ENCODE assay signal across 19 mouse cellular contexts in genomic region chr11:11739054-11739453, GRCm38 (mm10). TPM values are rescaled to one million over a fixed set of nuclear protein-coding genes. Genes with fewer than 3 reads are reported as not detected.
DNase-seq lines count a peak whose midpoint lies in the region; ATAC-seq and TF ChIP-seq lines count a peak whose summit lies in the region.
"Had no signal": no experiment of that assay in that cellular context is flagged by ENCODE, and none has a peak within 500 bp of the region (broad histone marks: within the 10 kb centered on the region; RNA-seq: fewer than 3 reads in every experiment).

No protein-coding gene starts in this region.

- peaks cover 74% of the 10 kb centered on the region for H3K4me1 ChIP-seq in liver, embryonic 13.5 days (replicated peaks)
- peaks cover 21% of the 10 kb centered on the region for H3K4me1 ChIP-seq in liver, embryonic 11.5 days (replicated peaks; ENCODE audit: control insufficient read depth, insufficient read depth, low read length)
- peaks cover 36 to 47% of the 10 kb centered on the region in 2 experiments for H3K4me1 ChIP-seq in MEL (ENCODE audit: control insufficient read depth in 1 of 2, insufficient read depth in 2 of 2, low read length in 2 of 2)
- no peaks in the 10 kb centered on the region for H3K4me1 ChIP-seq in limb, embryonic 10.5 days
- H3K4me1 ChIP-seq: embryonic facial prominence, embryonic 12.5 days; forebrain, embryonic 15.5 days; heart, embryonic 12.5 days; hindbrain, embryonic 15.5 days had no signal

- H3K79me2 ChIP-seq in MEL (ENCODE audit: control insufficient read depth, insufficient read depth, low read length, poor library complexity), result peaks cover 19% of the 10 kb centered on the region; the same call in 1 of the 2 replicates

- ATAC-seq in liver, embryonic 13.5 days (ENCODE audit: low read depth), result no peak
- ATAC-seq in liver, embryonic 11.5 days (replicated peaks; ENCODE audit: low FRiP score), result no peak
- ATAC-seq: forebrain, embryonic 15.5 days had no signal

- intact Hi-C loops in left cerebral cortex, postnatal 25 days (cut with DNase I), result no loop called here

- no peak for DNase-seq in liver, embryonic 13.5 days
- DNase-seq in liver, embryonic 11.5 days (ENCODE audit: low spot score), result no peak
- peak; percentile 29 for DNase-seq in 416B (ENCODE audit: low read depth)
- no peak for DNase-seq in MEL (ENCODE audit: low read depth, low spot score)
- peak; percentile 60 for DNase-seq in thymus, postnatal 0 days (ENCODE audit: low spot score)
- DNase-seq in left cerebral cortex, postnatal 25 days (ENCODE audit: low spot score in 2 of 2), result no peak
- DNase-seq in retina, embryonic 14.5 days (ENCODE audit: low spot score), result no peak
- no peak for DNase-seq in limb, embryonic 10.5 days (ENCODE audit: low spot score)
- DNase-seq: adrenal gland, postnatal 10 days; cerebellum, adult 11-12 months; cerebellum, adult 9-10 months; cerebellum, postnatal 25 days; gastrocnemius, postnatal 10 days; heart, adult 2 months had no signal

- peaks cover 44% of the 10 kb centered on the region for H3K36me3 ChIP-seq in liver, embryonic 13.5 days
- no peaks in the 10 kb centered on the region for H3K36me3 ChIP-seq in liver, embryonic 11.5 days (ENCODE audit: control insufficient read depth, insufficient read depth, low read length)
- peaks cover 21 to 69% of the 10 kb centered on the region in 2 experiments for H3K36me3 ChIP-seq in MEL (ENCODE audit: control insufficient read depth in 1 of 2, insufficient read depth in 2 of 2, low read length in 2 of 2)
- no peaks in the 10 kb centered on the region for H3K36me3 ChIP-seq in limb, embryonic 10.5 days
- H3K36me3 ChIP-seq: embryonic facial prominence, embryonic 12.5 days; forebrain, embryonic 15.5 days; heart, embryonic 12.5 days; hindbrain, embryonic 15.5 days had no signal

- peak overlapping the region; percentile 60 for H3K27ac ChIP-seq in liver, embryonic 13.5 days
- H3K27ac ChIP-seq in liver, embryonic 11.5 days (ENCODE audit: low read depth, low read length), result no peak overlapping the region
- peak overlapping the region; percentile 14; the same call in 1 of the 2 replicates for H3K27ac ChIP-seq in MEL (ENCODE audit: control insufficient read depth, low read depth, low read length)
- no peak overlapping the region for H3K27ac ChIP-seq in limb, embryonic 10.5 days
- H3K27ac ChIP-seq: embryonic facial prominence, embryonic 12.5 days; forebrain, embryonic 15.5 days; heart, adult 2 months; hindbrain, embryonic 15.5 days had no signal

- no peak overlapping the region for H3K4me2 ChIP-seq in liver, embryonic 13.5 days
- no peak overlapping the region for H3K4me2 ChIP-seq in liver, embryonic 11.5 days
- H3K4me2 ChIP-seq: embryonic facial prominence, embryonic 12.5 days; forebrain, embryonic 15.5 days; heart, embryonic 12.5 days; hindbrain, embryonic 15.5 days had no signal

- TF ChIP-seq POLR2A in MEL (IDR thresholded peaks at IDR 0.05; ENCODE audit: control insufficient read depth in 1 of 2, insufficient read depth in 1 of 2, low read depth in 1 of 2, low read length in 2 of 2, poor library complexity in 1 of 2), result no peak

- TF ChIP-seq CTCF in MEL (IDR thresholded peaks at IDR 0.05 in 2 of 3, conservative IDR thresholded peaks at IDR 0.05 in 1 of 3; ENCODE audit: control insufficient read depth in 1 of 3, insufficient read depth in 1 of 3, low read depth in 2 of 3, low read length in 3 of 3, poor library complexity in 1 of 3, severe bottlenecking in 1 of 3), result no peak

- H3K9ac ChIP-seq in liver, embryonic 13.5 days, result no peak overlapping the region
- no peak overlapping the region for H3K9ac ChIP-seq in liver, embryonic 11.5 days (ENCODE audit: low read depth, low read length)
- H3K9ac ChIP-seq in MEL (ENCODE audit: control insufficient read depth, low read depth, low read length, poor library complexity, severe bottlenecking), result no peak overlapping the region
- H3K9ac ChIP-seq: embryonic facial prominence, embryonic 12.5 days; forebrain, embryonic 15.5 days; heart, embryonic 12.5 days; hindbrain, embryonic 15.5 days had no signal

- no peak for TF ChIP-seq RAD21 in MEL (IDR thresholded peaks at IDR 0.05; ENCODE audit: low read depth, low read length)

- H3K9me3 ChIP-seq in liver, embryonic 13.5 days (replicated peaks), result no peaks in the 10 kb centered on the region
- H3K9me3 ChIP-seq in liver, embryonic 11.5 days (ENCODE audit: control insufficient read depth, low read length), result no peaks in the 10 kb centered on the region
- no peaks in the 10 kb centered on the region for H3K9me3 ChIP-seq in MEL (replicated peaks; ENCODE audit: insufficient read depth, low read length)
- no peaks in the 10 kb centered on the region for H3K9me3 ChIP-seq in limb, embryonic 10.5 days (replicated peaks)
- H3K9me3 ChIP-seq: embryonic facial prominence, embryonic 12.5 days; forebrain, embryonic 15.5 days; G1E; heart, embryonic 12.5 days; hindbrain, embryonic 15.5 days had no signal

- WGBS in liver, embryonic 13.5 days (ENCODE audit: insufficient replicate concordance), result 82% methylated on average over 3 of the region's 3 CpGs
- 85% methylated on average over 3 of the region's 3 CpGs for WGBS in liver, embryonic 11.5 days
- 84% methylated on average over 3 of the region's 3 CpGs for WGBS in limb, embryonic 10.5 days

- H3K4me3 ChIP-seq in liver, embryonic 13.5 days (replicated peaks), result no peak overlapping the region
- no peak overlapping the region for H3K4me3 ChIP-seq in liver, embryonic 11.5 days (ENCODE audit: low read depth, low read length)
- H3K4me3 ChIP-seq in MEL (ENCODE audit: control insufficient read depth in 1 of 2, insufficient read depth in 1 of 2, low read depth in 2 of 2, low read length in 2 of 2), result no peak overlapping the region
- H3K4me3 ChIP-seq in limb, embryonic 10.5 days, result no peak overlapping the region
- H3K4me3 ChIP-seq: embryonic facial prominence, embryonic 12.5 days; forebrain, embryonic 15.5 days; heart, adult 2 months; heart, embryonic 12.5 days; hindbrain, embryonic 15.5 days had no signal

- H3K27me3 ChIP-seq in liver, embryonic 13.5 days, result no peaks in the 10 kb centered on the region
- no peaks in the 10 kb centered on the region for H3K27me3 ChIP-seq in liver, embryonic 11.5 days (replicated peaks; ENCODE audit: control insufficient read depth, insufficient read depth, low read length)
- H3K27me3 ChIP-seq in MEL (ENCODE audit: control insufficient read depth in 1 of 2, insufficient read depth in 2 of 2, low read length in 2 of 2), result no peaks in the 10 kb centered on the region
- no peaks in the 10 kb centered on the region for H3K27me3 ChIP-seq in limb, embryonic 10.5 days (ENCODE audit: low read depth, poor library complexity, severe bottlenecking)
- H3K27me3 ChIP-seq: embryonic facial prominence, embryonic 12.5 days; forebrain, embryonic 15.5 days; heart, embryonic 12.5 days; hindbrain, embryonic 15.5 days had no signal

- TF ChIP-seq EP300 in MEL (IDR thresholded peaks at IDR 0.05; ENCODE audit: low read depth in 1 of 2, low read length in 2 of 2), result no peak

TF ChIP-seq in MEL, 35 proteins besides CTCF, POLR2A, EP300 and RAD21:
- TF ChIP-seq RCOR1 (IDR thresholded peaks at IDR 0.05; ENCODE audit: low read depth, low read length) (no peak), E2F4 (IDR thresholded peaks at IDR 0.05; ENCODE audit: borderline replicate concordance, low read depth, low read length) (no peak), TCF12 (IDR thresholded peaks at IDR 0.05; ENCODE audit: low read depth, low read length) (no peak), POLR2AphosphoS2 (IDR thresholded peaks at IDR 0.05; ENCODE audit: low read length) (no peak), USF1 (IDR thresholded peaks at IDR 0.05; ENCODE audit: low read depth, low read length) (no peak), ZC3H11A (IDR thresholded peaks at IDR 0.05; ENCODE audit: low read depth, low read length) (no peak), MXI1 (IDR thresholded peaks at IDR 0.05; ENCODE audit: low read depth, low read length) (no peak), SMC3 (IDR thresholded peaks at IDR 0.05; ENCODE audit: low read depth, low read length) (no peak; the same call in 1 of the 2 replicates), NRF1 (IDR thresholded peaks at IDR 0.05; ENCODE audit: insufficient read depth, low read depth, low read length, poor library complexity, severe bottlenecking) (no peak), CHD2 (IDR thresholded peaks at IDR 0.05; ENCODE audit: low read length) (no peak), MYC (IDR thresholded peaks at IDR 0.05; ENCODE audit: low read depth, low read length) (no peak), CHD1 (IDR thresholded peaks at IDR 0.05; ENCODE audit: low read depth, low read length) (no peak), HCFC1 (IDR thresholded peaks at IDR 0.05; ENCODE audit: low read depth, low read length) (no peak), POLR2AphosphoS5 (IDR thresholded peaks at IDR 0.05; ENCODE audit: borderline replicate concordance, low read depth, low read length) (no peak), MAZ (IDR thresholded peaks at IDR 0.05; ENCODE audit: low read depth, low read length) (no peak), BHLHE40 (IDR thresholded peaks at IDR 0.05; ENCODE audit: borderline replicate concordance, low read depth, low read length) (no peak), ZMIZ1 (IDR thresholded peaks at IDR 0.05; ENCODE audit: low read depth, low read length) (no peak)

RNA-seq across cellular contexts. Expression of gene Ikzf1, which starts 54.3 kb away (rescaled TPM):
- polyA plus RNA-seq in liver, embryonic 13.5 days (2015; fragmentation: Nextera tagmentation; extraction: Ambion mirVana), result 28.3 and 44.6 TPM in 2 replicates
- polyA plus RNA-seq in liver, embryonic 11.5 days (2014; fragmentation: Nextera tagmentation; extraction: Ambion mirVana), result 105 and 120 TPM in 2 replicates
- 90.6 and 97.3 TPM in 2 replicates for total RNA-seq in MEL (2012; rRNA removed)
- 100 to 1,000 TPM in 1 of 2 experiments, 10 to 100 TPM in 1; 28.0 to 128 TPM for polyA plus RNA-seq in MEL (2012; ENCODE audit: insufficient read depth in 1 of 2, insufficient read length in 2 of 2, low read depth in 1 of 2, low replicate concordance in 2 of 2, missing spikeins in 1 of 2)
- 91.7 and 100 TPM in 2 replicates for polyA plus RNA-seq in thymus, postnatal 0 days (2015; fragmentation: Nextera tagmentation; extraction: Ambion mirVana)
- 1 to 10 TPM; 3.1 to 4.0 TPM for total RNA-seq in left cerebral cortex, postnatal 25 days (2021)
- 2.2 and 3.2 TPM in 2 replicates for polyA plus RNA-seq in limb, embryonic 10.5 days (2016; fragmentation: Nextera tagmentation; extraction: Ambion mirVana)

Comparison
In these comparisons a context has a peak if more than half of its experiments do, and no peak if none do; other contexts are left out.
1. H3K27ac ChIP-seq: peak in liver, embryonic 13.5 days (single experiment) and MEL (single experiment); none in liver, embryonic 11.5 days (single experiment) and limb, embryonic 10.5 days (single experiment).
2. DNase-seq: peak in 416B (single experiment) and thymus, postnatal 0 days (single experiment); none in liver, embryonic 13.5 days (single experiment), liver, embryonic 11.5 days (single experiment), MEL (single experiment), left cerebral cortex, postnatal 25 days (0 of 2), retina, embryonic 14.5 days (single experiment) and limb, embryonic 10.5 days (single experiment).